Mouse (Mus musculus) C3H10T1/2 (cell line): ENCODE results near the gene Vmn1r129. TPM values are rescaled to one million over a fixed set of nuclear protein-coding genes. Genes with fewer than 3 reads are reported as not detected.

Source experiments
- polyA plus RNA-seq, 2 experiments: library from polyadenylated mRNA; unstranded; fragments of >200 nt; fragmentation: generic; extraction: Trizol; gene quantifications; one replicate each; pipeline ENCODE4 v1.2.1; 2012; ENCODE audit warnings: missing spikeins in 2 of 2

Gene Vmn1r129
- not detected for polyA plus RNA-seq

DNA sequence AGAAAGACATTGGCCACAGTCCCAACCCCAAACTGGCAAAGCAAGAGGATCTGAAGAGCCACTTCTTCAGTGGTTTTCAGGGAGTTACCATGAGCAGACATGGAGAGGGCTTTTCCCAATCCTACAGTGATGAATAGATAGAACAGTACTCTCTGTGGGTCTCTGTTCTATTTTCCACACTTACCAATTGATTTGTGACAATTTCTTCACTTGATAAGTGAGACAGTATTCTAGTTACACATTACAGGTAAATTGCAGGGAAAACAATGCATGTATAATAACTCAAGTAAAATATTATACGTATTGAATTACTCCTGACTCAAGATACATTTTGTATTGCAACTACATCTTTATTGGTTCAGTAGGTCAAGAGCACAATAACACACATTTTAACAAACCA is at the start of gene Vmn1r129:
Gene Vmn1r129, minus strand, starts transcription at position 101 of the 400 bp plus-strand sequence.

DNA sequence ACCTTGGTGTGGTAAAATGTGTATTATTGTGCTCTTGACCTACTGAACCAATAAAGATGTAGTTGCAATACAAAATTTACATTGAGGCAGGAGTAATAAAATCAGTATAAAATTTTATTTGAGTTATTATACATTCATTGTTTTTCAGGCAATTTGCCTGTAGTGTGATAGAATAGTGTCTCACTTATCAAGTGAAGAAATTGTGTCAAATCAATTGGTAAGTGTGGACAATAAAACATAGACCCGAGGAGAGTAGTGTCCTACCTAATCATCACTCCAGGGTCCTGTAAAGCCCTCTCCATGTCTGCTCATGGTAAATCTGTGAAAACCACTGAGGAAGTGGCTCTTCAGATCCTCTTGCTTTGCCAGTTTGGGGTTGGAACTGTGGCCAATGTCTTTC is 12.0 kb downstream of the Vmn1r129 start, which contains the start of gene Vmn1r128:
Gene Vmn1r128, plus strand, starts transcription at position 301 of the 400 bp plus-strand sequence.

DNA sequence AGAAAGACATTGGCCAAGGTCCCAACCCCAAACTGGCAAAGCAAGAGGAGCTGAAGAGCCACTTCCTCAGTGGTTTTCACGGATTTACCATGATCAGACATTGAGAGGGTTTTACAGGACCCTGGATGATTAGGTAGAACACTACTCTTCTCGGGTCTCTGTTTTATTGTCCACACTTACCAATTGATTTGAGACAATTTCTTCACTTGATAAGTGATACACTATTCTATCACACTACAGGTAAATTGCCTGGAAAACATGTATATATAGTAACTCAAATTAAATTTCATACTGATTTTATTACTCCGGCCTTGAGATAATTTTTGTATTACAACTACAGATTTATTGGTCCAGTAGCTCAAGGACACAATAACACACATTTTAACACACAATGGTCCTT is 41.3 kb downstream of the Vmn1r129 start, which contains the start of gene Vmn1r127:
Gene Vmn1r127, minus strand, starts transcription at position 101 of the 400 bp plus-strand sequence.

Other genes with a start within 250 kb of the Vmn1r129 start
- not detected for gene Vmn1r122, start 227.2 kb downstream of the Vmn1r129 start, polyA plus RNA-seq
- not detected for gene Vmn1r123, start 199.1 kb downstream of the Vmn1r129 start, polyA plus RNA-seq
- gene Gm5157, start 170.9 kb downstream of the Vmn1r129 start, polyA plus RNA-seq: not detected
- not detected for gene Vmn1r124, start 100.7 kb downstream of the Vmn1r129 start, polyA plus RNA-seq
- gene Vmn1r125, start 89.1 kb downstream of the Vmn1r129 start, polyA plus RNA-seq: not detected
- not detected for gene Vmn1r126, start 59.8 kb downstream of the Vmn1r129 start, polyA plus RNA-seq
- not detected for gene Vmn1r127, start 41.4 kb downstream of the Vmn1r129 start, polyA plus RNA-seq
- not detected for gene Vmn1r128, start 11.9 kb downstream of the Vmn1r129 start, polyA plus RNA-seq
- gene Gm6882, start 71.5 kb upstream of the Vmn1r129 start, polyA plus RNA-seq: not detected
- not detected for gene Vmn1r130, start 150.5 kb upstream of the Vmn1r129 start, polyA plus RNA-seq
- gene Vmn1r131, start 184.8 kb upstream of the Vmn1r129 start, polyA plus RNA-seq: not detected